Mouse (Mus musculus) gastrocnemius, postnatal 4 days (tissue): ENCODE measurements around the gene Hoxd4. TPM values are rescaled to one million over a fixed set of nuclear protein-coding genes. Genes with fewer than 3 reads are reported as not detected.

Experiments used
- DNase-seq, 2 experiments: peaks; one replicate each; pipeline ENCODE4 v3.0.0; 2021 to 2022; ENCODE audit warnings: low spot score in 2 of 2, mixed read lengths in 2 of 2
- long read RNA-seq, 2 experiments: library from polyadenylated mRNA; stranded (forward); transcript quantifications; one replicate each; pipeline ENCODE4 v2.0.0; 2021
- total RNA-seq, 2 experiments: library from RNA; stranded (reverse); gene quantifications; 2 replicates each; pipeline ENCODE4 v1.2.3; 2021

Hoxd4 gene
- 1 to 10 TPM; 4.1 to 6.1 TPM for total RNA-seq
- long read RNA-seq, experiment 1 = 0 reads
- long read RNA-seq, experiment 2 = 0 reads

GRCm38 (mm10) chr2:74711721-74712621 lies at the start of gene Hoxd4, which contains the start of gene Hoxd3:
Hoxd4 (plus strand) TSS chr2:74711929.
Hoxd3 (plus strand) TSS chr2:74711927.
- peak in 1 of 2 experiments; percentile 61 for DNase-seq

GRCm38 (mm10) chr2:74663291-74663925 lies 48.3 kb upstream of the Hoxd4 start:
- no peak for DNase-seq

- no peak for DNase-seq
Measured at GRCm38 (mm10) chr2:74666411-74666810, 45.3 kb upstream of the Hoxd4 start.

- no peak for DNase-seq
Measured at GRCm38 (mm10) chr2:74667191-74667841, 44.4 kb upstream of the Hoxd4 start.

GRCm38 (mm10) chr2:74667842-74668357 lies 43.8 kb upstream of the Hoxd4 start, which contains the start of gene Hoxd13:
Hoxd13 (plus strand) TSS chr2:74668310.
- no peak for DNase-seq

- DNase-seq = no peak
Measured at GRCm38 (mm10) chr2:74668370-74669229, 43.1 kb upstream of the Hoxd4 start.

GRCm38 (mm10) chr2:74669230-74669578 lies 42.5 kb upstream of the Hoxd4 start:
- no peak for DNase-seq

- no peak for DNase-seq
Measured at GRCm38 (mm10) chr2:74669650-74670235, 42.0 kb upstream of the Hoxd4 start.

GRCm38 (mm10) chr2:74670632-74671188 lies 41.0 kb upstream of the Hoxd4 start:
- DNase-seq = no peak

- DNase-seq = no peak
Measured at GRCm38 (mm10) chr2:74671847-74672246, 39.9 kb upstream of the Hoxd4 start.

- peak in 1 of 2 experiments; percentile 70 for DNase-seq
Measured at GRCm38 (mm10) chr2:74672481-74673362, 39.0 kb upstream of the Hoxd4 start.

- DNase-seq = no peak
Measured at GRCm38 (mm10) chr2:74673835-74674425, 37.8 kb upstream of the Hoxd4 start.

GRCm38 (mm10) chr2:74674881-74675665 lies 36.7 kb upstream of the Hoxd4 start, which contains the start of gene Hoxd12:
Hoxd12 (plus strand) TSS chr2:74675013.
- no peak for DNase-seq

GRCm38 (mm10) chr2:74675666-74676282 lies 36.0 kb upstream of the Hoxd4 start:
- no peak for DNase-seq

- DNase-seq = peak in 1 of 2 experiments; percentile 9
Measured at GRCm38 (mm10) chr2:74676376-74677052, 35.2 kb upstream of the Hoxd4 start.

GRCm38 (mm10) chr2:74677106-74677505 lies 34.6 kb upstream of the Hoxd4 start:
- DNase-seq = no peak
